Mouse (Mus musculus) liver, embryonic 13.5 days (tissue): Measurements from ENCODE around the gene Zc3hav1l. TPM values are rescaled to one million over a fixed set of nuclear protein-coding genes. Genes with fewer than 3 reads are reported as not detected.

Experiments
- ATAC-seq: fragments of 200-750 bp; cut with Nextera tagmentation; 2 replicates; pipeline ENCODE4 v1.8.0; 2017; ENCODE audit warnings: low read depth, mild to moderate bottlenecking, moderate number of reproducible peaks, moderate library complexity
- DNase-seq: peaks from one replicate; pipeline ENCODE4 v3.0.0; 2022
- H3K27ac ChIP-seq: fragments of 300-500 bp; sonication (generic); 2 replicates; pipeline ENCODE4 v1.5.1; 2015; ENCODE audit warnings: moderate library complexity, mild to moderate bottlenecking, inconsistent platforms
- H3K27me3 ChIP-seq: fragments of 300-500 bp; sonication (generic); 2 replicates; pipeline ENCODE4 v1.6.1; 2015; ENCODE audit warnings: mild to moderate bottlenecking, inconsistent platforms
- H3K36me3 ChIP-seq: fragments of 300-500 bp; sonication (generic); 2 replicates; pipeline ENCODE4 v1.6.1; 2015; ENCODE audit warnings: mild to moderate bottlenecking, inconsistent platforms
- H3K4me1 ChIP-seq: fragments of 300-500 bp; sonication (generic); replicated peaks from 2 replicates; pipeline ENCODE4 v1.6.1; 2015; ENCODE audit warnings: inconsistent platforms
- H3K4me2 ChIP-seq: fragments of 300-500 bp; sonication (generic); 2 replicates; pipeline ENCODE4 v1.6.1; 2015; ENCODE audit warnings: inconsistent platforms, mild to moderate bottlenecking, moderate library complexity
- H3K4me3 ChIP-seq: fragments of 300-500 bp; sonication (generic); replicated peaks from 2 replicates; pipeline ENCODE4 v1.5.1; 2015; ENCODE audit warnings: mild to moderate bottlenecking, inconsistent platforms
- H3K9ac ChIP-seq: fragments of 300-500 bp; sonication (generic); 2 replicates; pipeline ENCODE4 v1.6.1; 2015; ENCODE audit warnings: mild to moderate bottlenecking, inconsistent platforms
- H3K9me3 ChIP-seq: fragments of 300-500 bp; sonication (generic); replicated peaks from 2 replicates; pipeline ENCODE4 v1.6.1; 2016; ENCODE audit warnings: inconsistent platforms
- WGBS: fragments of 180-500 bp; shearing (Covaris S2); methylation state at CpG from one replicate; pipeline ENCODE4 v1.1.7; 2015; ENCODE audit not compliant: insufficient replicate concordance; 5-methylcytosine and 5-hydroxymethylcytosine counted together
- polyA plus RNA-seq: library from polyadenylated mRNA; unstranded; fragments of >200 nt; fragmentation: Nextera tagmentation; extraction: Ambion mirVana; gene quantifications from 2 replicates; pipeline ENCODE4 v1.2.1, GENCODE M21; 2015

Zc3hav1l gene
- 1.6 and 2.1 TPM in 2 replicates for polyA plus RNA-seq

DNA sequence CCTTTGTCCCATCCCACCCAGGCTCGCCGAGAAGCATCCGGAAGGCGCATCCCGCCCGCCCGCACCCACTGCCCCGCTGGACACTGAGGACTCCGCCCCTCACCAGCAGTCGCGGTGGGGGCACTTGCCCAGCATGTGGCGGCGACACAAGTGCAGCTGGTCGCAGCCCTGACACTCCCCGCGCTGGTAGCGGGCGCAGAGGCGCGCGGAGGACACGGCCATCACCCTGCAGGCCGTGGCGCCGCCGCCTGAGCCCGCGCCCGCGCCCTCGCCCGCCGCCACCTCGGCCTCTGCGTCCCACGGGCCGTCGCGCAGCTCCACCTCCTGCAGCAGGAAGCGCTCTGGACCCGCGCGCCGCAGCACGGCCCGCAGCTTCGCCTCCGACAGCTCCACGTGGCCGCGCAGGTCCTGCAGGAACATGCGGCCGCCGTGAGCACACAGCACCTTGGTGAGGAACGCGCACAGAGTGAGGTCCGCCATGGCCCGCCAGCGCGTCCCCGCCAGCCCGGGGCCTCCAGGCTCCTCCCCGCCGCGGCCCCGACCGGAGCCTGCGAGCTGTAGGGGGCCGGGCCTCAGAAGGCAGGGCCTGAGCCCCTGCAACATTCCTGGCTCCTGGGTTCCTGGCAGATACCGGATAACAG, at the start of gene Zc3hav1l:
Gene Zc3hav1l (minus strand): TSS at position 499 of the 641 bp plus-strand sequence.
- under 1% methylated on average over 69 of the region's 70 CpGs for WGBS
- Histone ChIP-seq H3K4me3 (peak within 1 kb of the TSS; percentile 79), H3K9ac (peak within 1 kb of the TSS; percentile 81), H3K27ac (peak within 1 kb of the TSS; percentile 80), H3K4me2 (peak within 1 kb of the TSS; percentile 92), H3K27me3 (no peaks in the 10 kb centered on the region), H3K36me3 (peaks cover 39% of the 10 kb centered on the region), H3K9me3 (no peaks in the 10 kb centered on the region), H3K4me1 (peaks cover 23% of the 10 kb centered on the region)
- ATAC-seq: peak; percentile 92
- peak; percentile 61 for DNase-seq

GRCm38 (mm10) chr6:38347875-38348274, 48.8 kb upstream of the Zc3hav1l start:
- Histone ChIP-seq H3K27me3 (no peaks in the 10 kb centered on the region), H3K4me2 (peak overlapping the region; percentile 63), H3K4me1 (peaks cover 89% of the 10 kb centered on the region), H3K9ac (peak overlapping the region; percentile 49), H3K36me3 (peaks cover 48% of the 10 kb centered on the region), H3K27ac (peak overlapping the region; percentile 99), H3K4me3 (peak overlapping the region; percentile 12; the same call in 1 of the 2 replicates), H3K9me3 (no peaks in the 10 kb centered on the region)
- 47% methylated on average over 5 of the region's 5 CpGs for WGBS
- ATAC-seq (no peak), DNase-seq (no peak)

GRCm38 (mm10) chr6:38345796-38346195, 46.7 kb upstream of the Zc3hav1l start:
- Histone ChIP-seq H3K27me3 (no peaks in the 10 kb centered on the region), H3K9ac (peak overlapping the region; percentile 79), H3K4me1 (peaks cover 94% of the 10 kb centered on the region), H3K4me3 (peak overlapping the region; percentile 39), H3K36me3 (peaks cover 39% of the 10 kb centered on the region), H3K9me3 (no peaks in the 10 kb centered on the region), H3K4me2 (peak overlapping the region; percentile 88), H3K27ac (peak overlapping the region; percentile 99)
- DNase-seq: peak; percentile 88
- 5% methylated on average over 7 of the region's 7 CpGs for WGBS
- peak; percentile 73 for ATAC-seq

GRCm38 (mm10) chr6:38344006-38344670, 45.1 kb upstream of the Zc3hav1l start:
- peak overlapping the region; percentile 88 for H3K4me2 ChIP-seq
- ATAC-seq (no peak), DNase-seq (no peak)
- peak overlapping the region; percentile 55 for H3K4me3 ChIP-seq
- no peaks in the 10 kb centered on the region for H3K27me3 ChIP-seq
- H3K4me1 ChIP-seq: peaks cover 94% of the 10 kb centered on the region
- H3K9ac ChIP-seq: peak overlapping the region; percentile 79
- H3K27ac ChIP-seq: peak overlapping the region; percentile 99
- no peaks in the 10 kb centered on the region for H3K9me3 ChIP-seq
- WGBS: 58% methylated on average over 7 of the region's 7 CpGs
- H3K36me3 ChIP-seq: peaks cover 39% of the 10 kb centered on the region

GRCm38 (mm10) chr6:38343581-38343980, 44.5 kb upstream of the Zc3hav1l start:
- DNase-seq (no peak), ATAC-seq (no peak)
- peaks cover 39% of the 10 kb centered on the region for H3K36me3 ChIP-seq
- 21% methylated on average over 3 of the region's 3 CpGs for WGBS
- no peaks in the 10 kb centered on the region for H3K27me3 ChIP-seq
- peak overlapping the region; percentile 88 for H3K4me2 ChIP-seq
- H3K9ac ChIP-seq: peak overlapping the region; percentile 79
- H3K4me3 ChIP-seq: peak overlapping the region; percentile 55
- peak overlapping the region; percentile 99 for H3K27ac ChIP-seq
- no peaks in the 10 kb centered on the region for H3K9me3 ChIP-seq
- peaks cover 94% of the 10 kb centered on the region for H3K4me1 ChIP-seq

DNA sequence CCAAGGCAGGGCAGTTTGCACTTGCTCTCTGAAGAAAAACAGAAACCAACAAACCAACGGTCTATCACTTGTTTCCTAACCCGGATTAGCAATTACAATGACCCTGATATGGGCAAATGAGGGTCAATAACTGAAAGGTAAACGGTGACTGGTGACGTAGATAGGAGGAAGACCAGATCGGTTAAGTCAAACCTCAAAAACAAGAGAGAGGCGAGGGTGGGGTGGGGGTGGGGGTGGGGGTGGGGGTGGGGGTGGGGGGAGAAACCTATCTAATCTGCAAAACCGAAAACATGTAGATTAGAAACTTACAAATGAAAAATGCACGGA, 43.6 kb upstream of the Zc3hav1l start:
- H3K4me3 ChIP-seq: peak overlapping the region; percentile 55
- DNase-seq: no peak
- ATAC-seq: no peak
- no peaks in the 10 kb centered on the region for H3K27me3 ChIP-seq
- peak overlapping the region; percentile 88 for H3K4me2 ChIP-seq
- H3K36me3 ChIP-seq: peaks cover 47% of the 10 kb centered on the region
- 6% methylated on average over 8 of the region's 8 CpGs for WGBS
- no peaks in the 10 kb centered on the region for H3K9me3 ChIP-seq
- H3K27ac ChIP-seq: peak overlapping the region; percentile 99
- peak overlapping the region; percentile 79 for H3K9ac ChIP-seq
- H3K4me1 ChIP-seq: peaks cover 91% of the 10 kb centered on the region

DNA sequence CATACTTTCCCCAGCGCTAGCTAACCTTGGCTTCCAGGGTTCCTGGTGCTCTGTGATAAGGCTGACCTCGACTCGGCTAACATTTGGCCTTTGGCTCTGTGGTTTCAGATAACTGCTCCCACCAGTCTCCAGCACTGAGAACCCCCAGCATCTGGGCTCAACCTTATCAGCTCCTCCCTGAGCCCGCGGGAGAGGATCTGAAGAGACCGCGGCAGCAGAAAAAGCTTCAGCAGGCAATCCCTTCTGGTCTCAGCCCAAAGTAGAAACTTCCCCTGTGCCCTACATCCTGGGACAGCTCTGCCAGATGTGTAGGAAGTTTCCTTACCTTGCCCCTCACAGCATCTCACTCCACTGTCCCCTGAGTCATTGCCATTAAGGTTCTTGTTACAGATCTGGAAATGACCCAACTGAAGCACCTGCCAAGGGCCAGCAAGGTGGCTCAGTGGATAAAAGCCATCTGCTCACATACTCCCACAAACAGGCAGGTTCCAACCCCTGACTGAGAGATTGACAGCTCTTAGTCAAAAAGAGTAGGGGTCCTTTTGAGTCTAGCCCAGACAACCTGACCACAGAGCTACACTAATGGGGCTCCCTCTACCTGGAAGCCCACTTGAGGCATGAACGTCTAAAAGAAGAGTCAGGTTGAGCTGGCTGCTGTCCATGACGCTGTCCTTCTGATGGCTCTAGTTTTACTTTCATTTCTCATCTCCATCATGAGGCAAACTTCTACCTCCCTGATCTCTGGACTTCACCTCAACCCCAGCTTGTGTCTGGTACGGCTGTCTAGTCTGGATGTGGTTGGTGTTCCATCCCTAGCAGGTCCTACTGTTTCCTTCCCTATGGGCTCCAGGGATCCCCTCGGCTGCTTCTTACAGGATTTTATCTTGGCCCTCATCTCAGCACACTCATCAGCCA, 42.9 kb upstream of the Zc3hav1l start:
- Histone ChIP-seq H3K4me2 (peak overlapping the region; percentile 88), H3K27me3 (no peaks in the 10 kb centered on the region), H3K9ac (peak overlapping the region; percentile 79), H3K9me3 (no peaks in the 10 kb centered on the region), H3K4me3 (peak overlapping the region; percentile 55), H3K27ac (peak overlapping the region; percentile 99), H3K4me1 (peaks cover 89% of the 10 kb centered on the region), H3K36me3 (peaks cover 49% of the 10 kb centered on the region)
- peak; percentile 91 for ATAC-seq
- peak; percentile 90 for DNase-seq
- whole genome bisulfite sequencing: 3% methylated on average over 11 of the region's 11 CpGs

GRCm38 (mm10) chr6:38339078-38339477, 40.0 kb upstream of the Zc3hav1l start:
- ATAC-seq (no peak), DNase-seq (no peak)
- H3K4me3 ChIP-seq: no peak overlapping the region
- 66% methylated on average over 2 of the region's 2 CpGs for WGBS
- peak overlapping the region; percentile 62 for H3K27ac ChIP-seq
- H3K9me3 ChIP-seq: no peaks in the 10 kb centered on the region
- peak overlapping the region; percentile 61 for H3K4me2 ChIP-seq
- no peaks in the 10 kb centered on the region for H3K27me3 ChIP-seq
- peak overlapping the region; percentile 71; the same call in 1 of the 2 replicates for H3K9ac ChIP-seq
- H3K4me1 ChIP-seq: peaks cover 68% of the 10 kb centered on the region
- peaks cover 68% of the 10 kb centered on the region for H3K36me3 ChIP-seq

GRCm38 (mm10) chr6:38337951-38338350, 38.9 kb upstream of the Zc3hav1l start:
- WGBS: 79% methylated on average over 6 of the region's 6 CpGs
- no peak for DNase-seq
- H3K27ac ChIP-seq: peak overlapping the region; percentile 62
- H3K27me3 ChIP-seq: no peaks in the 10 kb centered on the region
- peaks cover 79% of the 10 kb centered on the region for H3K36me3 ChIP-seq
- no peak for ATAC-seq
- H3K4me1 ChIP-seq: peaks cover 56% of the 10 kb centered on the region
- H3K9ac ChIP-seq: no peak overlapping the region
- H3K4me2 ChIP-seq: 0 out of 2 replicates have a peak overlapping the region, but pooled peaks have one; percentile 1
- no peaks in the 10 kb centered on the region for H3K9me3 ChIP-seq
- H3K4me3 ChIP-seq: no peak overlapping the region

- 87% methylated on average over 4 of the region's 4 CpGs for WGBS
- Histone ChIP-seq H3K27ac (no peak overlapping the region), H3K4me1 (peaks cover 52% of the 10 kb centered on the region), H3K36me3 (peaks cover 86% of the 10 kb centered on the region), H3K9ac (no peak overlapping the region), H3K4me2 (no peak overlapping the region), H3K27me3 (no peaks in the 10 kb centered on the region), H3K9me3 (no peaks in the 10 kb centered on the region), H3K4me3 (no peak overlapping the region)
- DNase-seq (no peak), ATAC-seq (no peak)
Observed at GRCm38 (mm10) chr6:38337166-38337705, 38.2 kb upstream of the Zc3hav1l start.

GRCm38 (mm10) chr6:38335264-38335663, 36.2 kb upstream of the Zc3hav1l start:
- H3K27me3 ChIP-seq: no peaks in the 10 kb centered on the region
- no peak overlapping the region for H3K9ac ChIP-seq
- H3K4me3 ChIP-seq: no peak overlapping the region
- H3K36me3 ChIP-seq: peaks cover 99% of the 10 kb centered on the region
- DNase-seq (no peak), ATAC-seq (no peak)
- no peak overlapping the region for H3K4me2 ChIP-seq
- no peaks in the 10 kb centered on the region for H3K9me3 ChIP-seq
- WGBS: 80% methylated on average over 6 of the region's 6 CpGs
- H3K27ac ChIP-seq: no peak overlapping the region
- H3K4me1 ChIP-seq: peaks cover 35% of the 10 kb centered on the region
